Mouse (Mus musculus) MEL (cell line): Measurements from ENCODE around the gene Lix1. TPM values are rescaled to one million over a fixed set of nuclear protein-coding genes. Genes with fewer than 3 reads are reported as not detected.

ENCODE experiments used
- DNase-seq: peaks from one replicate; pipeline ENCODE4 v3.0.0; 2011; ENCODE audit warnings: low read depth, low spot score
- H3K27ac ChIP-seq: 2 replicates; pipeline ENCODE4 v1.5.1; 2012; ENCODE audit warnings: low read depth, mild to moderate bottlenecking, control low read depth, low read length, moderate library complexity; ENCODE audit not compliant: control insufficient read depth
- H3K27me3 ChIP-seq, 2 experiments: fragments of 150-350 bp in 1 of 2; sonication (generic) in 1 of 2; 2 replicates each; pipeline ENCODE4 v1.6.1; 2012; ENCODE audit warnings: low read length in 2 of 2, mild to moderate bottlenecking in 2 of 2, improper control_type of control experiment in 1 of 2, moderate library complexity in 1 of 2; ENCODE audit not compliant: insufficient read depth in 2 of 2, control insufficient read depth in 1 of 2
- H3K36me3 ChIP-seq, 2 experiments: 2 replicates each; pipeline ENCODE4 v1.6.1; 2012 to 2014; ENCODE audit warnings: low read length in 2 of 2, improper control_type of control experiment in 1 of 2, inconsistent platforms in 1 of 2, mild to moderate bottlenecking in 1 of 2; ENCODE audit not compliant: insufficient read depth in 2 of 2, control insufficient read depth in 1 of 2
- H3K4me1 ChIP-seq, 2 experiments: fragments of 150-350 bp in 1 of 2; sonication (generic) in 1 of 2; 2 replicates each; pipeline ENCODE4 v1.6.1; 2012; ENCODE audit warnings: low read length in 2 of 2, improper control_type of control experiment in 1 of 2, mild to moderate bottlenecking in 1 of 2; ENCODE audit not compliant: insufficient read depth in 2 of 2, control insufficient read depth in 1 of 2
- H3K4me3 ChIP-seq, 2 experiments: fragments of 150-350 bp in 1 of 2; sonication (generic) in 1 of 2; 2 replicates each; pipeline ENCODE4 v1.5.1; 2012; ENCODE audit warnings: low read depth in 2 of 2, low read length in 2 of 2, mild to moderate bottlenecking in 2 of 2, moderate library complexity in 2 of 2, control low read depth in 1 of 2, improper control_type of control experiment in 1 of 2; ENCODE audit not compliant: control insufficient read depth in 1 of 2, insufficient read depth in 1 of 2
- H3K79me2 ChIP-seq: 2 replicates; pipeline ENCODE4 v1.6.1; 2012; ENCODE audit warnings: mild to moderate bottlenecking, low read length, moderate library complexity; ENCODE audit not compliant: control insufficient read depth, poor library complexity, insufficient read depth
- H3K9ac ChIP-seq: 2 replicates; pipeline ENCODE4 v1.6.1; 2012; ENCODE audit warnings: low read depth, mild to moderate bottlenecking, control low read depth, low read length, moderate library complexity; ENCODE audit not compliant: control insufficient read depth, poor library complexity, severe bottlenecking
- H3K9me3 ChIP-seq: fragments of 150-350 bp; sonication (generic); replicated peaks from 2 replicates; pipeline ENCODE4 v1.6.1; 2012; ENCODE audit warnings: mild to moderate bottlenecking, low read length, improper control_type of control experiment, moderate library complexity; ENCODE audit not compliant: insufficient read depth
- CTCF ChIP-seq, 3 experiments: IDR thresholded peaks in 2 of 3; conservative IDR thresholded peaks in 1 of 3; 2 replicates each; pipeline ENCODE4 v1.5.1; 2011 to 2012; ENCODE audit warnings: low read length in 3 of 3, low read depth in 2 of 3, mild to moderate bottlenecking in 2 of 3, improper control_type of control experiment in 1 of 3, inconsistent platforms in 1 of 3, mixed read lengths in 1 of 3, moderate library complexity in 1 of 3; ENCODE audit not compliant: control insufficient read depth in 1 of 3, insufficient read depth in 1 of 3, poor library complexity in 1 of 3, severe bottlenecking in 1 of 3
- E2F4 ChIP-seq: IDR thresholded peaks from 2 replicates; pipeline ENCODE4 v1.6.1; 2011; ENCODE audit warnings: low read depth, low read length, improper control_type of control experiment, borderline replicate concordance
- GABPA ChIP-seq: IDR thresholded peaks from 2 replicates; pipeline ENCODE4 v1.6.1; 2012; ENCODE audit warnings: low read depth, mild to moderate bottlenecking, inconsistent platforms, low read length, improper control_type of control experiment, moderate library complexity
- GATA1 ChIP-seq: IDR thresholded peaks from 2 replicates; pipeline ENCODE4 v1.6.1; 2011; ENCODE audit warnings: low read depth, low read length, improper control_type of control experiment
- HCFC1 ChIP-seq: IDR thresholded peaks from 2 replicates; pipeline ENCODE4 v1.6.1; 2012; ENCODE audit warnings: low read depth, mild to moderate bottlenecking, inconsistent platforms, low read length, improper control_type of control experiment, moderate library complexity
- JUND ChIP-seq: IDR thresholded peaks from 2 replicates; pipeline ENCODE4 v1.6.1; 2011; ENCODE audit warnings: low read depth, mild to moderate bottlenecking, improper control_type of control experiment, low read length
- KAT2A ChIP-seq: conservative IDR thresholded peaks from 2 replicates; pipeline ENCODE4 v1.6.1; 2012; ENCODE audit warnings: low read depth, low read length, improper control_type of control experiment, inconsistent platforms
- MAZ ChIP-seq: IDR thresholded peaks from 2 replicates; pipeline ENCODE4 v1.6.1; 2012; ENCODE audit warnings: low read depth, mild to moderate bottlenecking, inconsistent platforms, low read length, improper control_type of control experiment
- MYC ChIP-seq: IDR thresholded peaks from 2 replicates; pipeline ENCODE4 v1.6.1; 2011; ENCODE audit warnings: low read depth, mild to moderate bottlenecking, low read length, improper control_type of control experiment, moderate library complexity
- NELFE ChIP-seq: IDR thresholded peaks from 2 replicates; pipeline ENCODE4 v1.6.1; 2011; ENCODE audit warnings: low read depth, low read length, improper control_type of control experiment
- POLR2A ChIP-seq, 2 experiments: IDR thresholded peaks; 2 replicates each; pipeline ENCODE4 v1.6.1; 2011 to 2012; ENCODE audit warnings: low read length in 2 of 2, mild to moderate bottlenecking in 2 of 2, control low read depth in 1 of 2, improper control_type of control experiment in 1 of 2, low read depth in 1 of 2, moderate library complexity in 1 of 2; ENCODE audit not compliant: control insufficient read depth in 1 of 2, insufficient read depth in 1 of 2, poor library complexity in 1 of 2
- RAD21 ChIP-seq: IDR thresholded peaks from 2 replicates; pipeline ENCODE4 v1.6.1; 2011; ENCODE audit warnings: mild to moderate bottlenecking, low read depth, low read length, improper control_type of control experiment
- RCOR1 ChIP-seq: IDR thresholded peaks from 2 replicates; pipeline ENCODE4 v1.6.1; 2012; ENCODE audit warnings: low read depth, mild to moderate bottlenecking, inconsistent platforms, low read length, improper control_type of control experiment
- SMC3 ChIP-seq: IDR thresholded peaks from 2 replicates; pipeline ENCODE4 v1.6.1; 2011; ENCODE audit warnings: low read depth, low read length, improper control_type of control experiment
- TAL1 ChIP-seq: IDR thresholded peaks from 2 replicates; pipeline ENCODE4 v1.6.1; 2012; ENCODE audit warnings: mild to moderate bottlenecking, inconsistent platforms, low read length, moderate library complexity, mixed read lengths
- TBP ChIP-seq: IDR thresholded peaks from 2 replicates; pipeline ENCODE4 v1.8.0; 2011; ENCODE audit warnings: low read depth, low read length, improper control_type of control experiment
- UBTF ChIP-seq: IDR thresholded peaks from 2 replicates; pipeline ENCODE4 v1.6.1; 2012; ENCODE audit warnings: low read depth, mild to moderate bottlenecking, inconsistent platforms, low read length, improper control_type of control experiment, moderate library complexity, borderline replicate concordance; ENCODE audit not compliant: insufficient read depth
- USF1 ChIP-seq: IDR thresholded peaks from 2 replicates; pipeline ENCODE4 v1.6.1; 2014; ENCODE audit warnings: low read depth, mild to moderate bottlenecking, inconsistent platforms, low read length, improper control_type of control experiment, moderate library complexity
- ZC3H11A ChIP-seq: IDR thresholded peaks from 2 replicates; pipeline ENCODE4 v1.6.1; 2012; ENCODE audit warnings: low read depth, mild to moderate bottlenecking, inconsistent platforms, low read length, improper control_type of control experiment
- ZNF384 ChIP-seq: IDR thresholded peaks from 2 replicates; pipeline ENCODE4 v1.6.1; 2012; ENCODE audit warnings: low read depth, mild to moderate bottlenecking, inconsistent platforms, low read length, improper control_type of control experiment
- polyA plus RNA-seq, 2 experiments: library from polyadenylated mRNA; stranded (reverse) in 1 of 2; unstranded in 1 of 2; fragments of >175 nt in 1 of 2; fragments of >200 nt in 1 of 2; gene quantifications; 2 replicates each; pipeline versions ENCODE4 v1.2.1 to v1.2.4; 2012; ENCODE audit warnings: low replicate concordance in 2 of 2, low read depth in 1 of 2; ENCODE audit not compliant: insufficient read length in 2 of 2, insufficient read depth in 1 of 2, missing spikeins in 1 of 2
- total RNA-seq: library from RNA; depleted of rRNA; stranded (reverse); fragments of 300-350 nt; gene quantifications from 2 replicates; pipeline ENCODE4 v1.2.3, GENCODE M21; 2012; rRNA removed

Gene Lix1
- total RNA-seq (not detected in 2 replicates), polyA plus RNA-seq (not detected)

GRCm38 (mm10) chr17:17402222-17403004, at the start of gene Lix1:
TSS of gene Lix1 (plus strand) at chr17:17402672.
- H3K4me3 ChIP-seq = no peak within 1 kb of the TSS
- H3K36me3 ChIP-seq = peaks cover 0 to 2% of the 10 kb centered on the region in 2 experiments; a peak in 1 of 4 replicates
- no peaks in the 10 kb centered on the region; the same call in 1 of the 2 replicates for H3K79me2 ChIP-seq
- H3K9ac ChIP-seq = no peak within 1 kb of the TSS
- no peaks in the 10 kb centered on the region for H3K27me3 ChIP-seq
- peak; percentile 43 for DNase-seq
- H3K9me3 ChIP-seq = no peaks in the 10 kb centered on the region
- no peak within 1 kb of the TSS for H3K27ac ChIP-seq
- no peak for TF ChIP-seq MAZ
- TF ChIP-seq CTCF (IDR thresholded peaks at IDR 0.05 in 2 of 3, conservative IDR thresholded peaks at IDR 0.05 in 1 of 3; ENCODE audit: control insufficient read depth in 1 of 3, insufficient read depth in 1 of 3, low read depth in 2 of 3, low read length in 3 of 3, poor library complexity in 1 of 3, severe bottlenecking in 1 of 3) = peak in 2 of 3 experiments; percentile 25 to 40; a peak in 2 of 6 replicates
- TF ChIP-seq RAD21 = peak; percentile 37
- 0 out of 2 replicates have a peak, but pooled peaks have one; percentile 29 for TF ChIP-seq GATA1
- peak; percentile 94 for TF ChIP-seq RCOR1
- TF ChIP-seq SMC3 = peak; percentile 34; the same call in 1 of the 2 replicates
- TF ChIP-seq POLR2A (IDR thresholded peaks at IDR 0.05; ENCODE audit: control insufficient read depth in 1 of 2, insufficient read depth in 1 of 2, low read depth in 1 of 2, low read length in 2 of 2, poor library complexity in 1 of 2) = no peak
- H3K4me1 ChIP-seq = peaks cover 0 to 2% of the 10 kb centered on the region in 2 experiments; a peak in 2 of 4 replicates

- DNase-seq = no peak
- peak; percentile 79 for TF ChIP-seq ZNF384
- TF ChIP-seq HCFC1 = no peak
Measured at GRCm38 (mm10) chr17:17373550-17373917, 28.9 kb upstream of the Lix1 start.

GRCm38 (mm10) chr17:17373918-17374910, 28.3 kb upstream of the Lix1 start, which contains the start of gene Riok2:
TSS of gene Riok2 (plus strand) at chr17:17374309.
- H3K9me3 ChIP-seq = no peaks in the 10 kb centered on the region
- peaks cover 0 to 4% of the 10 kb centered on the region in 2 experiments; a peak in 1 of 4 replicates for H3K4me1 ChIP-seq
- H3K27ac ChIP-seq = peak within 1 kb of the TSS; percentile 79
- peak within 1 kb of the TSS; percentile 91 for H3K9ac ChIP-seq
- peak within 1 kb of the TSS; percentile 67 to 92 for H3K4me3 ChIP-seq
- H3K36me3 ChIP-seq = peaks cover 3 to 18% of the 10 kb centered on the region in 2 experiments
- H3K79me2 ChIP-seq = peaks cover 29% of the 10 kb centered on the region
- no peaks in the 10 kb centered on the region for H3K27me3 ChIP-seq
- peak; percentile 99 for DNase-seq
- TF ChIP-seq USF1 (peak; percentile 81), MYC (peak; percentile 100), GABPA (no peak), KAT2A (no peak; the same call in 1 of the 2 replicates), NELFE (peak; percentile 80), TBP (peak; percentile 63), POLR2A (IDR thresholded peaks at IDR 0.05; ENCODE audit: control insufficient read depth in 1 of 2, insufficient read depth in 1 of 2, low read depth in 1 of 2, low read length in 2 of 2, poor library complexity in 1 of 2) (peak; percentile 72 to 80), ZC3H11A (no peak), CTCF (IDR thresholded peaks at IDR 0.05 in 2 of 3, conservative IDR thresholded peaks at IDR 0.05 in 1 of 3; ENCODE audit: control insufficient read depth in 1 of 3, insufficient read depth in 1 of 3, low read depth in 2 of 3, low read length in 3 of 3, poor library complexity in 1 of 3, severe bottlenecking in 1 of 3) (no peak), MAZ (no peak), TAL1 (no peak), E2F4 (no peak), JUND (no peak), UBTF (no peak)

More at GRCm38 (mm10) chr17:17373550-17373917, 28.9 kb upstream of the Lix1 start:
- H3K4me1 ChIP-seq = peaks cover 0 to 4% of the 10 kb centered on the region in 2 experiments; a peak in 1 of 4 replicates
- H3K79me2 ChIP-seq = peaks cover 29% of the 10 kb centered on the region
- peak overlapping the region; percentile 91 for H3K9ac ChIP-seq
- no peaks in the 10 kb centered on the region for H3K9me3 ChIP-seq
- H3K27me3 ChIP-seq = no peaks in the 10 kb centered on the region
- peaks cover 0 to 18% of the 10 kb centered on the region in 2 experiments; a peak in 3 of 4 replicates for H3K36me3 ChIP-seq
- peak overlapping the region; percentile 79 for H3K27ac ChIP-seq
- peak overlapping the region; percentile 50 to 92 for H3K4me3 ChIP-seq
